Mouse (Mus musculus): ENCODE measurements around the gene Ubl4b. TPM values are rescaled to one million over a fixed set of nuclear protein-coding genes. Genes with fewer than 3 reads are reported as not detected.

Ubl4b gene
- total RNA-seq, 2 experiments from 2014 or later: not detected

DNA sequence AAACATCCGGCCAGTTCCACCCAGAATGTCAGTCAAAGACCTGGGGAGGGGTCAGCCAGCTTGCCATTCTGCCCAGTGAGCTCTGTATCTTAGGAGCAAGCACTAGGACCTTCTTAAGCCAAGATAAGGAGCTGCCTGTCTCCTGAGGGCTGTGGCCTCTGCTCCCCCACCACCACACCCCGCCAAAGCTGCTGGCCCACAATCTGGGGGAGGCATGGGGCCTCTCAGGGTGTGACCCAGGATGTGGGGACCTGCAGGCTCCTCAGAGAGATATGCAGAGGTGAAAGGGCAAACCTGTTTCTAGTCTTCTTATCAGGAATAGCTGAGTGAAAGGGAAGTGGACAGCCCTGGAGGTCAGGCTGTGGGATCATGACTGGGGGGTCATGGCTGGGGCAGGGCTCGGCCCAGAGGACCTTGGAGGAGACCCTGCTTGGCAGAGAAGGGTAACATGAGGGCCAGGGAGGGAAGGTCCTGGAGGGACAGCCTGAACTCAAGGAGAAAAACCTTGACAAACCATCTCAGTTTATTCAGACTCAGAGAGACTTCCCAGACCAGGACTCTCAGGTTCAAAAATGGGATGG is 23.0 kb upstream of the Ubl4b start:
- no peak for DNase-seq (ENCODE audit: extremely low spot score in 1 of 2, low spot score in 2 of 2)
- intact Hi-C loops (cut with DNase I): loop anchor here (5.0 kb wide), 2 partner anchors 81 to 96 kb away; no protein-coding TSS in a partner anchor

GRCm38 (mm10) chr3:107576807-107577206 is 21.9 kb upstream of the Ubl4b start:
- DNase-seq (ENCODE audit: extremely low spot score in 1 of 2, low spot score in 2 of 2): no peak
- intact Hi-C loops (cut with DNase I): loop anchor here (5.0 kb wide), 2 partner anchors 80 to 95 kb away; no protein-coding TSS in a partner anchor

- intact Hi-C loops (cut with DNase I): no loop called here
These were observed 16.3 kb upstream of the Ubl4b start for GRCm38 (mm10) chr3:107571205-107571604.

GRCm38 (mm10) chr3:107568721-107569120 is 13.8 kb upstream of the Ubl4b start:
- intact Hi-C loops (cut with DNase I): no loop called here

More at GRCm38 (mm10) chr3:107571205-107571604, 16.3 kb upstream of the Ubl4b start:
- DNase-seq (ENCODE audit: extremely low spot score in 1 of 2, low spot score in 2 of 2): no peak

GRCm38 (mm10) chr3:107567766-107568165 is 12.9 kb upstream of the Ubl4b start:
- DNase-seq (ENCODE audit: extremely low spot score in 1 of 2, low spot score in 2 of 2): no peak
- intact Hi-C loops (cut with DNase I): no loop called here

More at GRCm38 (mm10) chr3:107568721-107569120, 13.8 kb upstream of the Ubl4b start:
- no peak for DNase-seq (ENCODE audit: extremely low spot score in 1 of 2, low spot score in 2 of 2)

- intact Hi-C loops (cut with DNase I): no loop called here
These were observed 10.5 kb upstream of the Ubl4b start for GRCm38 (mm10) chr3:107565331-107565730.

DNA sequence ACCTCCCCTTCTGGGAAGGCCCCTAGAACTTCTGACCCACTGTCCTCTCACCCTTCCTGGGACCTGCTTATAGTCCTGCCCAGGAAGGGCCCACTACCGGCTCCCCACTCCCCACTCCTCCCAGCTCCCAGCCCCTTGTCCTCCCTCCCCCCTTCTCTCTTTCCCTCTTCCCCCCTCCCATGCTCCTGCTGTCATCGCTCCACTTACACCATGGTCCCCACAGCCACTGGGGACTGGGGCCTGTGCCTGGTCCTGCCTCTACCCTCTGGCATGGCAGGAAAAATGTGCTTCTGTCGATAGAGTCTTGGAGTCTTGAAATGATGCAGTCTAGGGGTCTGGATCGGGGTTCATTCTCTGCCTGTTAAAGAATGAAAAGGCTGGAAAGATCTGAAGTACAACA is 9.0 kb upstream of the Ubl4b start:
- no peak for DNase-seq (ENCODE audit: extremely low spot score in 1 of 2, low spot score in 2 of 2)
- intact Hi-C loops (cut with DNase I): no loop called here

More at GRCm38 (mm10) chr3:107565331-107565730, 10.5 kb upstream of the Ubl4b start:
- no peak for DNase-seq (ENCODE audit: extremely low spot score in 1 of 2, low spot score in 2 of 2)

DNA sequence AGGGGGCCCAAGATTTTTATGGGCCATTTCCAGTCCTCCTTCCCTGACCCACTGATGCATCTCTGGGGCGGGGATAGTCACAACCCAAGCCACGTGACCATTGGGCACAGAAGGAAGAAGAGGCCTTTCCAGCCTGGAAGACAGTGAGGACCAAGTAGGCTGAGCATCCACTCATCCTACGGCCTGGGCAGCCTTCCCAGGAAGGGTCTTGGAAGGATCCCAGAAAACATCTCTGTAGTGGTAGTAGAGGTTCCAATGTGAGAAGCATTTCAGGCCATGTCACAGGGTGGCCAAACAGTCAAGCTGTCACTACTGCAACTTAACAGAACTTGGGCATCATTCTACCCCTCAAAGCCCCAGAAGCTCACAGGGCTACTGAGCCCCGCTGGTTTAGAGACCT is 7.7 kb upstream of the Ubl4b start:
- DNase-seq (ENCODE audit: extremely low spot score in 1 of 2, low spot score in 2 of 2): no peak
- intact Hi-C loops (cut with DNase I): no loop called here

DNA sequence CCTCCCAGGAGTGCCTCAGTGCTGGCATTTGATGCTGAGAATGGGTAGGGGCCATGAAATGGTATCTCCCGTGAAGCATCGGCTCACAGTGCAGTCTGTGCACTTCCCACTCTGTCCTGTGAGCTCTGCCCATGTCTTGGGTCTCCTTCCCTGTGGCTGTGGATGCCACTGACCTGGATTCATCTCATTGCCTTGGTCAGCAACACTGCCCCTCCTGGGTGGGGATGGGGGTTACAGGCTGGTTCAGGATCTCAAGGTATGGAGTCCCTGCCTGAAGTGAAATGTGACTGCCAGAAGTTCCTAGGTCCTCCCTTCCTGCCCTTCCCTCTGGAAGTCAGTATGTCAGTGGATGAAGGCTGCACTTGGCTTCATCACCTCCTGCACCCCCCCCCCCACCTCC is 7.2 kb upstream of the Ubl4b start:
- DNase-seq (ENCODE audit: extremely low spot score in 1 of 2, low spot score in 2 of 2): no peak
- intact Hi-C loops (cut with DNase I): no loop called here

GRCm38 (mm10) chr3:107559183-107559582 is 4.3 kb upstream of the Ubl4b start:
- intact Hi-C loops (cut with DNase I): no loop called here
- peak; percentile 43 to 76 for DNase-seq (ENCODE audit: extremely low spot score in 1 of 2, low spot score in 2 of 2)

DNA sequence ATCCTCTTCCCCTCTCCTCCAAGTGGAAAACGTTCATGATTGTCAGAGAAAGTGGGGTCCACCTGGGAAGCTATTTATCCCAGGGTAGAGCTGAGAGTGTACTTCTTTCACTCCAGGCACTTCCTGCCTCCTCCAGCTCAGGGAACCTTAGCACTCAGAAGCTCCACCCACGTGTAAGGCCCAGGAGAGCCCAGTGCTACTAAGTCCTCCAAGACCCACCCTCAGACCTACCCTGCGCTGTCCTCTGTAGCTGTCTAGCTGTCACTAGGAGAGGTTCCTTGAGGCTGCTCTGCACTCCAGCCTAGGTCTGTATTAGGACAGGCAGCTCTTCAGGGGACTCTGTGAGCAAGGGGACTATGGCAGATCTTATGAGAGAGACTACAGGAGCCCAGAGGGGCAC is 3.9 kb upstream of the Ubl4b start:
- peak in 1 of 2 experiments; percentile 10 for DNase-seq (ENCODE audit: extremely low spot score in 1 of 2, low spot score in 2 of 2)
- intact Hi-C loops (cut with DNase I): no loop called here

GRCm38 (mm10) chr3:107550409-107551049 is 4.3 kb downstream of the Ubl4b start:
- intact Hi-C loops (cut with DNase I): no loop called here
- peak in 1 of 2 experiments; percentile 83 for DNase-seq (ENCODE audit: extremely low spot score in 1 of 2, low spot score in 2 of 2)

DNA sequence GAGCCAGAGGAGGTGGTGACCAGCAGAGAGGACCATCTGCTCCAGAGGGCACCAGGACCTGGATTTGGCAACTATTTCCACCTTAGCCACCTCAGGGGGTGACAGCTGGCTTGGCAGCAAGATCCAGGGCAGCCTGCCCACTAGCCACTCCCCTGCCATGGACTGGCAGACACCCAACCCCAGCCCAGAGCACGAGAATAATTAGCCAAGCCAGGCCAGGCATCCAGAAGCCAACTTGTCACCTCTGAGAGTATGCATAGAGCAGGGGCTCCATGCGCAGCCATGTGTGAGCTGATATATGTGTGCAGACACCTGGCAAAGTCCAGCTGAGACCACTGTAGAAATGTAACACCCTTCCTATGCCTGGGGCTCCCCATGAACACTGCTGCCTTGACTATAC is 7.9 kb downstream of the Ubl4b start:
- DNase-seq (ENCODE audit: extremely low spot score in 1 of 2, low spot score in 2 of 2): no peak
- intact Hi-C loops (cut with DNase I): no loop called here

DNA sequence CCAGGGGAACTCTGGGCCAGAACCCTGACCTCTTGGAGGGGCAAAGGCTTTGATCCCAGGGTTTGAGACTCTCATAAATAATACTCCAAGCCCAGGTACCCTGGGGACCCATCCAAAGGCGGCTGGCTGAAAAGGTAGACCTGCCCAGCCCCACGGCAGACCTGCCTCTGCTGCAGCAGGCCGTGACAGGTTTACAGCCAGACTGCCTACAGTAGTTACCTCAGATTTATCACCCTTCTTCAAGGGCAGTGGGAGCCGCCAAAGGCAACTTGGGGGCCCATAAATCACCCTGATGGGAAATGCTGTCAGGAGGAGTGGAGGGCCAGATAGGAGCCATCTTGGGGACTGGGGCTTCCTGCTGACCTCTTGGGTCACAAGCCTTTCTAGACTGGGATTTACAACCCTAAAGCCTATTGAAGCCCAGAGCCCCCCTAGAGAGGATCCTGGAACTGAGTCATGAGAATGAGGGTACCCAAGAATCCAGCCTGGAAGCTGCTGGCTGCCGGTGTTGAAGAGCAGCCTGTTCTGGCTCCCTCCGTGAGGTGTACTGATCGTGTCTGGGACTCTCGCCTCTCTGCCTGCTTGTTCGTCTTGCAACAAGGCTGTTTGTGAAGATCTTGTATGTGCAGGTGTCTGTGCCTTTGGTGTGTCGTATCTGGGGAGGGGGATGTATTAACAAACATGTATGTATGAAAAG is 9.0 kb downstream of the Ubl4b start:
- intact Hi-C loops (cut with DNase I): no loop called here
- DNase-seq (ENCODE audit: extremely low spot score in 1 of 2, low spot score in 2 of 2): no peak

GRCm38 (mm10) chr3:107545278-107545677 is 9.6 kb downstream of the Ubl4b start:
- intact Hi-C loops (cut with DNase I): no loop called here
- DNase-seq (ENCODE audit: extremely low spot score in 1 of 2, low spot score in 2 of 2): no peak

- intact Hi-C loops (cut with DNase I): no loop called here
- no peak for DNase-seq (ENCODE audit: extremely low spot score in 1 of 2, low spot score in 2 of 2)
These were observed 11.5 kb downstream of the Ubl4b start for GRCm38 (mm10) chr3:107543158-107544080.

DNA sequence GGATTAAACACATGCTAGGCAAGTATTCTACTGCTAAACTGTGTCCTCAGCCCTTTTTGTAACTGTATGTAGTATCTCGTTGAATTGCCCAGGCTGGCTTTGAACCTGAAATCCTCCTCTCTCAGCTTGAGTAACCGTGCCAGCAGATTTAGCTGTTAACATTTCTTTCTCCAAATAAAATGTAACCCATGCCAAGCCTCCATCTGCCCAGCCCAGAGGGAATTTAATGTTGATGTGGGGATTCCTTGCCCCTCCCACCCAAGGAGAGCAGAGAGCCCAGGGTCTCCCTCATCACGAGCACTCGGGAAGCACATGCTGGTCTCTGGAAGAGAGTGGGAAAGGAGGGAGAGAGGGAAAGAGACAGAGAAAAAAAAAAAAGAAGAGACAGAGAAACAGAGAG is 12.3 kb downstream of the Ubl4b start:
- no peak for DNase-seq (ENCODE audit: extremely low spot score in 1 of 2, low spot score in 2 of 2)
- intact Hi-C loops (cut with DNase I): no loop called here

DNA sequence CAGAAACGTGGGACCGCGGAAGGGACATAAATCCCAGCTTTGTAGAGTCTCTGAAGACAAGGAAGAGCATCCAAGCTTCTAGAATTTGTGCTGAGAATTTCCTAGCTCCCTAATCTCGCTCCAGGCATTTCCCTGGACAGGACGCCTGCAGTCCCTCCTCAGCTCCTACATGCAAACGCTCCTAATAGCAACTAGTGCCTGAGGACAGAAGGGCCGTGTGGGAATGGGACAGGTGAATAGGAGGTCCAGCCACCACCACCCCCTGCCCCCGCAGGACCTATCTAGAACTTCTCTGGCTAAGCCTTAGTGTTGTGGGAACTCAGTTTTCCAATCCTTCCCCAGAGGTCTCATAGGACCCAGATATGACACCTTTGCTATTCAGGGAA is 17.4 kb downstream of the Ubl4b start:
- no peak for DNase-seq (ENCODE audit: extremely low spot score in 1 of 2, low spot score in 2 of 2)
- intact Hi-C loops (cut with DNase I): no loop called here
